Mouse (Mus musculus): Measurements from ENCODE around the gene Zfp322a. TPM values are rescaled to one million over a fixed set of nuclear protein-coding genes. Genes with fewer than 3 reads are reported as not detected.
A peak's percentile ranks its signal among the peaks of the same experiment; 100 is the strongest.
"Not testable (repeated sequence)": the region's sequence is repeated elsewhere in the genome, so short reads cannot be mapped to it uniquely, and the experiment has no call there.

Gene Zfp322a
- polyA plus RNA-seq, 1 experiment from 2014 or later = 51.9 TPM

GRCm38 (mm10) chr13:23400771-23401682 is 32.0 kb upstream of the Zfp322a start:
- no peaks in the 10 kb centered on the region for H3K36me3 ChIP-seq (ENCODE audit: control insufficient read depth, insufficient read depth, low read length)
- H3K9me3 ChIP-seq (ENCODE audit: control insufficient read depth, low read length) = no peaks in the 10 kb centered on the region
- 5% methylated on average over 24 of the region's 24 CpGs for WGBS
- H3K27me3 ChIP-seq (ENCODE audit: control insufficient read depth, insufficient read depth, low read length) = peaks cover 12% of the 10 kb centered on the region
- no peak overlapping the region for H3K4me3 ChIP-seq (ENCODE audit: low read depth, low read length)
- H3K9ac ChIP-seq (replicated peaks; ENCODE audit: low read depth, low read length) = no peak overlapping the region
- H3K4me1 ChIP-seq (ENCODE audit: control insufficient read depth, insufficient read depth, low read length) = peaks cover 9% of the 10 kb centered on the region; the same call in 1 of the 2 replicates
- no peak overlapping the region for H3K27ac ChIP-seq (ENCODE audit: low read depth, low read length)
- no peak overlapping the region for H3K4me2 ChIP-seq (ENCODE audit: low read depth, low read length)
- no peak for ATAC-seq (ENCODE audit: low read depth)

- 8% methylated on average over 14 of the region's 14 CpGs for WGBS
- ATAC-seq (ENCODE audit: low read depth); H3K36me3 ChIP-seq (ENCODE audit: control insufficient read depth, insufficient read depth, low read length); H3K4me2 ChIP-seq (ENCODE audit: low read depth, low read length); H3K4me1 ChIP-seq (ENCODE audit: control insufficient read depth, insufficient read depth, low read length); H3K9ac ChIP-seq (replicated peaks; ENCODE audit: low read depth, low read length); H3K27ac ChIP-seq (ENCODE audit: low read depth, low read length); H3K4me3 ChIP-seq (ENCODE audit: low read depth, low read length); H3K9me3 ChIP-seq (ENCODE audit: control insufficient read depth, low read length): not testable (repeated sequence)
- peaks cover 30% of the 10 kb centered on the region for H3K27me3 ChIP-seq (ENCODE audit: control insufficient read depth, insufficient read depth, low read length)
These were observed 27.9 kb upstream of the Zfp322a start for GRCm38 (mm10) chr13:23396913-23397312.

GRCm38 (mm10) chr13:23396246-23396703 is 27.3 kb upstream of the Zfp322a start:
- Histone ChIP-seq H3K4me1 (ENCODE audit: control insufficient read depth, insufficient read depth, low read length) (0 out of 2 replicates have a peak, but pooled peaks cover 6% of the 10 kb centered on the region), H3K4me3 (ENCODE audit: low read depth, low read length) (peak overlapping the region; percentile 37), H3K9ac (replicated peaks; ENCODE audit: low read depth, low read length) (0 out of 2 replicates have a peak overlapping the region, but pooled peaks have one; percentile 11), H3K27me3 (ENCODE audit: control insufficient read depth, insufficient read depth, low read length) (peaks cover 30% of the 10 kb centered on the region), H3K4me2 (ENCODE audit: low read depth, low read length) (peak overlapping the region; percentile 81), H3K27ac (ENCODE audit: low read depth, low read length) (no peak overlapping the region), H3K9me3 (ENCODE audit: control insufficient read depth, low read length) (no peaks in the 10 kb centered on the region), H3K36me3 (ENCODE audit: control insufficient read depth, insufficient read depth, low read length) (no peaks in the 10 kb centered on the region)
- WGBS = under 1% methylated on average over 31 of the region's 31 CpGs
- ATAC-seq (ENCODE audit: low read depth) = no peak; the same call in 1 of the 2 replicates

GRCm38 (mm10) chr13:23395301-23396245 is 26.6 kb upstream of the Zfp322a start:
- 4% methylated on average over 43 of the region's 43 CpGs for WGBS
- 0 out of 2 replicates have a peak, but pooled peaks cover 6% of the 10 kb centered on the region for H3K4me1 ChIP-seq (ENCODE audit: control insufficient read depth, insufficient read depth, low read length)
- no peaks in the 10 kb centered on the region for H3K36me3 ChIP-seq (ENCODE audit: control insufficient read depth, insufficient read depth, low read length)
- H3K4me2 ChIP-seq (ENCODE audit: low read depth, low read length) = peak overlapping the region; percentile 81
- H3K9ac ChIP-seq (replicated peaks; ENCODE audit: low read depth, low read length) = 0 out of 2 replicates have a peak overlapping the region, but pooled peaks have one; percentile 11
- peak overlapping the region; percentile 37 for H3K4me3 ChIP-seq (ENCODE audit: low read depth, low read length)
- H3K27ac ChIP-seq (ENCODE audit: low read depth, low read length) = no peak overlapping the region
- peaks cover 30% of the 10 kb centered on the region for H3K27me3 ChIP-seq (ENCODE audit: control insufficient read depth, insufficient read depth, low read length)
- H3K9me3 ChIP-seq (ENCODE audit: control insufficient read depth, low read length) = no peaks in the 10 kb centered on the region
- ATAC-seq (ENCODE audit: low read depth) = no peak

GRCm38 (mm10) chr13:23387548-23387947 is 18.5 kb upstream of the Zfp322a start:
- Histone ChIP-seq H3K27me3 (ENCODE audit: control insufficient read depth, insufficient read depth, low read length) (no peaks in the 10 kb centered on the region), H3K4me2 (ENCODE audit: low read depth, low read length) (no peak overlapping the region), H3K27ac (ENCODE audit: low read depth, low read length) (no peak overlapping the region), H3K9me3 (ENCODE audit: control insufficient read depth, low read length) (no peaks in the 10 kb centered on the region), H3K4me1 (ENCODE audit: control insufficient read depth, insufficient read depth, low read length) (no peaks in the 10 kb centered on the region), H3K9ac (replicated peaks; ENCODE audit: low read depth, low read length) (no peak overlapping the region), H3K36me3 (ENCODE audit: control insufficient read depth, insufficient read depth, low read length) (no peaks in the 10 kb centered on the region), H3K4me3 (ENCODE audit: low read depth, low read length) (no peak overlapping the region)
- WGBS = 89% methylated on average over 1 of the region's 1 CpGs
- no peak for ATAC-seq (ENCODE audit: low read depth)

GRCm38 (mm10) chr13:23383127-23383526 is 14.1 kb upstream of the Zfp322a start:
- H3K27me3 ChIP-seq (ENCODE audit: control insufficient read depth, insufficient read depth, low read length) = no peaks in the 10 kb centered on the region
- WGBS = 59% methylated on average over 1 of the region's 1 CpGs
- no peaks in the 10 kb centered on the region for H3K36me3 ChIP-seq (ENCODE audit: control insufficient read depth, insufficient read depth, low read length)
- no peaks in the 10 kb centered on the region for H3K4me1 ChIP-seq (ENCODE audit: control insufficient read depth, insufficient read depth, low read length)
- no peaks in the 10 kb centered on the region for H3K9me3 ChIP-seq (ENCODE audit: control insufficient read depth, low read length)
- no peak overlapping the region for H3K4me3 ChIP-seq (ENCODE audit: low read depth, low read length)
- H3K4me2 ChIP-seq (ENCODE audit: low read depth, low read length) = no peak overlapping the region
- no peak for ATAC-seq (ENCODE audit: low read depth)
- H3K27ac ChIP-seq (ENCODE audit: low read depth, low read length) = no peak overlapping the region
- no peak overlapping the region for H3K9ac ChIP-seq (replicated peaks; ENCODE audit: low read depth, low read length)

GRCm38 (mm10) chr13:23372433-23372832 is 3.4 kb upstream of the Zfp322a start:
- Histone ChIP-seq H3K4me2 (ENCODE audit: low read depth, low read length) (no peak overlapping the region), H3K27me3 (ENCODE audit: control insufficient read depth, insufficient read depth, low read length) (no peaks in the 10 kb centered on the region), H3K4me1 (ENCODE audit: control insufficient read depth, insufficient read depth, low read length) (peaks cover 8% of the 10 kb centered on the region), H3K9ac (replicated peaks; ENCODE audit: low read depth, low read length) (no peak overlapping the region), H3K36me3 (ENCODE audit: control insufficient read depth, insufficient read depth, low read length) (no peaks in the 10 kb centered on the region), H3K4me3 (ENCODE audit: low read depth, low read length) (no peak overlapping the region), H3K27ac (ENCODE audit: low read depth, low read length) (no peak overlapping the region), H3K9me3 (ENCODE audit: control insufficient read depth, low read length) (no peaks in the 10 kb centered on the region)
- WGBS = 83% methylated on average over 1 of the region's 1 CpGs
- ATAC-seq (ENCODE audit: low read depth) = no peak

- WGBS = 85% methylated on average over 4 of the region's 4 CpGs
- Histone ChIP-seq H3K36me3 (ENCODE audit: control insufficient read depth, insufficient read depth, low read length) (no peaks in the 10 kb centered on the region), H3K4me2 (ENCODE audit: low read depth, low read length) (peak overlapping the region; percentile 77), H3K4me1 (ENCODE audit: control insufficient read depth, insufficient read depth, low read length) (peaks cover 24% of the 10 kb centered on the region), H3K27ac (ENCODE audit: low read depth, low read length) (no peak overlapping the region), H3K27me3 (ENCODE audit: control insufficient read depth, insufficient read depth, low read length) (no peaks in the 10 kb centered on the region), H3K9me3 (ENCODE audit: control insufficient read depth, low read length) (no peaks in the 10 kb centered on the region), H3K4me3 (ENCODE audit: low read depth, low read length) (peak overlapping the region; percentile 57), H3K9ac (replicated peaks; ENCODE audit: low read depth, low read length) (no peak overlapping the region)
- ATAC-seq (ENCODE audit: low read depth) = no peak
These were observed 1.1 kb upstream of the Zfp322a start for GRCm38 (mm10) chr13:23370075-23370474.
